Mouse (Mus musculus): ENCODE measurements around the gene Tmie.

The Tmie gene

GRCm38 (mm10) chr9:110879998-110880561 lies at the start of gene Tmie:
Gene Tmie, minus strand, starts transcription at chr9:110880113.
- peak; percentile 44 for DNase-seq (ENCODE audit: low spot score)

GRCm38 (mm10) chr9:110922759-110923158 lies 42.8 kb upstream of the Tmie start:
- peak; percentile 89 for DNase-seq (ENCODE audit: low spot score)

GRCm38 (mm10) chr9:110920665-110921419 lies 40.9 kb upstream of the Tmie start:
- peak; percentile 31 for DNase-seq (ENCODE audit: low spot score)

- DNase-seq (ENCODE audit: low spot score), result no peak
Observed at GRCm38 (mm10) chr9:110916786-110917185, 36.9 kb upstream of the Tmie start, which contains the start of gene Fam240a. Gene Fam240a, minus strand, starts transcription at chr9:110916861.

GRCm38 (mm10) chr9:110915466-110915865 lies 35.6 kb upstream of the Tmie start:
- no peak for DNase-seq (ENCODE audit: low spot score)

- no peak for DNase-seq (ENCODE audit: low spot score)
Observed at GRCm38 (mm10) chr9:110914631-110915236, 34.8 kb upstream of the Tmie start.

- DNase-seq (ENCODE audit: low spot score), result no peak
Observed at GRCm38 (mm10) chr9:110909371-110909967, 29.6 kb upstream of the Tmie start.

GRCm38 (mm10) chr9:110908631-110909016 lies 28.7 kb upstream of the Tmie start:
- DNase-seq (ENCODE audit: low spot score), result no peak

GRCm38 (mm10) chr9:110907838-110908630 lies 28.1 kb upstream of the Tmie start:
- DNase-seq (ENCODE audit: low spot score), result no peak

GRCm38 (mm10) chr9:110907201-110907837 lies 27.4 kb upstream of the Tmie start:
- DNase-seq (ENCODE audit: low spot score), result no peak

- DNase-seq (ENCODE audit: low spot score), result no peak
Observed at GRCm38 (mm10) chr9:110902271-110902670, 22.4 kb upstream of the Tmie start.

- DNase-seq (ENCODE audit: low spot score), result no peak
Observed at GRCm38 (mm10) chr9:110901204-110901603, 21.3 kb upstream of the Tmie start.

GRCm38 (mm10) chr9:110899451-110900008 lies 19.6 kb upstream of the Tmie start:
- no peak for DNase-seq (ENCODE audit: low spot score)

- DNase-seq (ENCODE audit: low spot score), result peak; percentile 69
Observed at GRCm38 (mm10) chr9:110896595-110896994, 16.7 kb upstream of the Tmie start.

GRCm38 (mm10) chr9:110895994-110896393 lies 16.1 kb upstream of the Tmie start:
- DNase-seq (ENCODE audit: low spot score), result peak; percentile 28

GRCm38 (mm10) chr9:110895507-110895906 lies 15.6 kb upstream of the Tmie start:
- DNase-seq (ENCODE audit: low spot score), result no peak

GRCm38 (mm10) chr9:110893429-110893828 lies 13.5 kb upstream of the Tmie start:
- no peak for DNase-seq (ENCODE audit: low spot score)

GRCm38 (mm10) chr9:110892552-110892951 lies 12.6 kb upstream of the Tmie start:
- no peak for DNase-seq (ENCODE audit: low spot score)

GRCm38 (mm10) chr9:110891077-110891828 lies 11.3 kb upstream of the Tmie start:
- no peak for DNase-seq (ENCODE audit: low spot score)

GRCm38 (mm10) chr9:110890026-110890783 lies 10.3 kb upstream of the Tmie start:
- peak; percentile 46 for DNase-seq (ENCODE audit: low spot score)

Data from embryo, embryonic 10.5 days (tissue).